Mouse (Mus musculus): Measurements from ENCODE around the gene Mrpl20. TPM values are rescaled to one million over a fixed set of nuclear protein-coding genes. Genes with fewer than 3 reads are reported as not detected.

The Mrpl20 gene
- total and polyA plus RNA-seq, 2 experiments from 2014 or later, result 123 to 279 TPM

GRCm38 (mm10) chr4:155793730-155794129 is 8.9 kb upstream of the Mrpl20 start:
- Histone ChIP-seq H3K9ac (replicated peaks; ENCODE audit: low read length, poor library complexity, severe bottlenecking) (no peak overlapping the region), H3K4me2 (ENCODE audit: low read depth, low read length, poor library complexity, severe bottlenecking) (no peak overlapping the region), H3K4me1 (ENCODE audit: insufficient read depth, low read length) (no peaks in the 10 kb centered on the region), H3K9me3 (ENCODE audit: low read length) (no peaks in the 10 kb centered on the region), H3K27me3 (ENCODE audit: insufficient read depth, low read length) (no peaks in the 10 kb centered on the region; the same call in 1 of the 2 replicates), H3K27ac (ENCODE audit: low read depth, low read length) (no peak overlapping the region), H3K4me3 (ENCODE audit: low read depth, low read length) (no peak overlapping the region), H3K36me3 (ENCODE audit: insufficient read depth, low read length) (no peaks in the 10 kb centered on the region)
- TF ChIP-seq CTCF (IDR thresholded peaks at IDR 0.05), result no peak
- 82% methylated on average over 2 of the region's 2 CpGs for WGBS
- ATAC-seq (ENCODE audit: low FRiP score) (no peak), DNase-seq (ENCODE audit: low spot score) (no peak)

- no peak for TF ChIP-seq CTCF (IDR thresholded peaks at IDR 0.05)
- no peaks in the 10 kb centered on the region for H3K9me3 ChIP-seq (ENCODE audit: low read length)
- WGBS, result 95% methylated on average over 1 of the region's 1 CpGs
Observed at GRCm38 (mm10) chr4:155802075-155802474, 603 bp upstream of the Mrpl20 start.

GRCm38 (mm10) chr4:155803340-155804041 is 813 bp downstream of the Mrpl20 start:
- Histone ChIP-seq H3K27ac (ENCODE audit: low read depth, low read length) (peak overlapping the region; percentile 77), H3K9me3 (ENCODE audit: low read length) (no peaks in the 10 kb centered on the region), H3K27me3 (ENCODE audit: insufficient read depth, low read length) (no peaks in the 10 kb centered on the region), H3K4me3 (ENCODE audit: low read depth, low read length) (peak overlapping the region; percentile 61), H3K4me2 (ENCODE audit: low read depth, low read length, poor library complexity, severe bottlenecking) (peak overlapping the region; percentile 57), H3K4me1 (ENCODE audit: insufficient read depth, low read length) (peaks cover 7% of the 10 kb centered on the region; the same call in 1 of the 2 replicates), H3K9ac (replicated peaks; ENCODE audit: low read length, poor library complexity, severe bottlenecking) (peak overlapping the region; percentile 89), H3K36me3 (ENCODE audit: insufficient read depth, low read length) (peaks cover 15% of the 10 kb centered on the region)
- WGBS, result under 1% methylated on average over 58 of the region's 58 CpGs
- ATAC-seq (ENCODE audit: low FRiP score), result peak; percentile 98
- TF ChIP-seq CTCF (IDR thresholded peaks at IDR 0.05), result 0 out of 2 replicates have a peak, but pooled peaks have one; percentile 6
- peak; percentile 97 for DNase-seq (ENCODE audit: low spot score)

More at GRCm38 (mm10) chr4:155802075-155802474, 603 bp upstream of the Mrpl20 start:
- H3K4me2 ChIP-seq (ENCODE audit: low read depth, low read length, poor library complexity, severe bottlenecking), result no peak overlapping the region
- H3K4me1 ChIP-seq (ENCODE audit: insufficient read depth, low read length), result peaks cover 7% of the 10 kb centered on the region; the same call in 1 of the 2 replicates
- H3K27ac ChIP-seq (ENCODE audit: low read depth, low read length), result no peak overlapping the region
- ATAC-seq (ENCODE audit: low FRiP score) (no peak), DNase-seq (ENCODE audit: low spot score) (no peak)
- no peak overlapping the region for H3K9ac ChIP-seq (replicated peaks; ENCODE audit: low read length, poor library complexity, severe bottlenecking)
- no peak overlapping the region for H3K4me3 ChIP-seq (ENCODE audit: low read depth, low read length)
- no peaks in the 10 kb centered on the region for H3K27me3 ChIP-seq (ENCODE audit: insufficient read depth, low read length)
- peaks cover 3% of the 10 kb centered on the region; the same call in 1 of the 2 replicates for H3K36me3 ChIP-seq (ENCODE audit: insufficient read depth, low read length)

- Histone ChIP-seq H3K9ac (replicated peaks; ENCODE audit: low read length, poor library complexity, severe bottlenecking) (no peak overlapping the region), H3K27ac (ENCODE audit: low read depth, low read length) (no peak overlapping the region), H3K9me3 (ENCODE audit: low read length) (no peaks in the 10 kb centered on the region), H3K36me3 (ENCODE audit: insufficient read depth, low read length) (peaks cover 40% of the 10 kb centered on the region), H3K27me3 (ENCODE audit: insufficient read depth, low read length) (no peaks in the 10 kb centered on the region), H3K4me3 (ENCODE audit: low read depth, low read length) (no peak overlapping the region), H3K4me2 (ENCODE audit: low read depth, low read length, poor library complexity, severe bottlenecking) (no peak overlapping the region), H3K4me1 (ENCODE audit: insufficient read depth, low read length) (peaks cover 7% of the 10 kb centered on the region; the same call in 1 of the 2 replicates)
- TF ChIP-seq CTCF (IDR thresholded peaks at IDR 0.05), result no peak
- ATAC-seq (ENCODE audit: low FRiP score), result no peak
- WGBS, result 91% methylated on average over 3 of the region's 3 CpGs
- DNase-seq (ENCODE audit: low spot score), result no peak
Observed at GRCm38 (mm10) chr4:155807841-155808240, 5.2 kb downstream of the Mrpl20 start.

GRCm38 (mm10) chr4:155811929-155812664 is 9.4 kb downstream of the Mrpl20 start, which contains the start of gene Ccnl2:
TSS of gene Ccnl2 (plus strand) at chr4:155812489.
- H3K36me3 ChIP-seq (ENCODE audit: insufficient read depth, low read length), result peaks cover 53% of the 10 kb centered on the region
- TF ChIP-seq CTCF (IDR thresholded peaks at IDR 0.05), result no peak

More at GRCm38 (mm10) chr4:155811929-155812664, 9.4 kb downstream of the Mrpl20 start, which contains the start of gene Ccnl2:
- peak; percentile 98 for DNase-seq (ENCODE audit: low spot score)
- peak; percentile 99 for ATAC-seq (ENCODE audit: low FRiP score)
- Histone ChIP-seq H3K9me3 (ENCODE audit: low read length) (no peaks in the 10 kb centered on the region), H3K4me3 (ENCODE audit: low read depth, low read length) (peak within 1 kb of the TSS; percentile 92), H3K27me3 (ENCODE audit: insufficient read depth, low read length) (no peaks in the 10 kb centered on the region), H3K4me2 (ENCODE audit: low read depth, low read length, poor library complexity, severe bottlenecking) (peak within 1 kb of the TSS; percentile 84), H3K4me1 (ENCODE audit: insufficient read depth, low read length) (peaks cover 7% of the 10 kb centered on the region; the same call in 1 of the 2 replicates), H3K9ac (replicated peaks; ENCODE audit: low read length, poor library complexity, severe bottlenecking) (peak within 1 kb of the TSS; percentile 100), H3K27ac (ENCODE audit: low read depth, low read length) (peak within 1 kb of the TSS; percentile 94)
- WGBS, result under 1% methylated on average over 46 of the region's 60 CpGs

Data from midbrain, postnatal 0 days (tissue).